Mouse (Mus musculus): ENCODE measurements around the gene Epha1. TPM values are rescaled to one million over a fixed set of nuclear protein-coding genes. Genes with fewer than 3 reads are reported as not detected.

Gene Epha1
- polyA plus RNA-seq, 1 experiment from 2014 or later, result 2.6 TPM

DNA sequence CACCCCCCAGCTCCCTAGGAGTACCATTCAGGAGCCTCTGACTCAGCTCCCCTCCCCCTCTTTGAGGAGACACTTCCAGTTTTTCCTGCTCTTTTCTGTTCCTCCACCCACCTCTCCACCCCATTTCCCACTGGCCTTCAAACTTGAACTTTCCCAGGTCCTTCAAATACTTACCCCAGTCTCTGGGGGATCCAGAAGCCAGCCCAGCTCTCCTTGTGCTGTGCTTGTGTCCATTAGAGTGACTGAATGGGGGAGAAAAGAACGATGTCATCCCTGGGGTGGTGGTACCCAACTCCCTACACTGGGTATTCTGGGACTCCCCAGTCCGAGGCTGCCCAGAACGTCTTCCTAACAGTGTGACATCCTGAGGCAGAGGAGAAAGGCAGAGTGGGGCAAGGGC lies 1.1 kb downstream of the Epha1 start:
- 16% methylated on average over 3 of the region's 3 CpGs for WGBS (ENCODE audit: insufficient replicate concordance)
- H3K27ac ChIP-seq, result no peak overlapping the region
- H3K27me3 ChIP-seq (replicated peaks), result peaks cover 14% of the 10 kb centered on the region; the same call in 1 of the 2 replicates
- H3K4me1 ChIP-seq, result peaks cover 19% of the 10 kb centered on the region
- no peaks in the 10 kb centered on the region for H3K36me3 ChIP-seq
- peak overlapping the region; percentile 83 for H3K4me2 ChIP-seq
- no peak; the same call in 1 of the 2 replicates for ATAC-seq
- no peaks in the 10 kb centered on the region for H3K9me3 ChIP-seq (replicated peaks)
- H3K9ac ChIP-seq, result no peak overlapping the region
- H3K4me3 ChIP-seq, result no peak overlapping the region

DNA sequence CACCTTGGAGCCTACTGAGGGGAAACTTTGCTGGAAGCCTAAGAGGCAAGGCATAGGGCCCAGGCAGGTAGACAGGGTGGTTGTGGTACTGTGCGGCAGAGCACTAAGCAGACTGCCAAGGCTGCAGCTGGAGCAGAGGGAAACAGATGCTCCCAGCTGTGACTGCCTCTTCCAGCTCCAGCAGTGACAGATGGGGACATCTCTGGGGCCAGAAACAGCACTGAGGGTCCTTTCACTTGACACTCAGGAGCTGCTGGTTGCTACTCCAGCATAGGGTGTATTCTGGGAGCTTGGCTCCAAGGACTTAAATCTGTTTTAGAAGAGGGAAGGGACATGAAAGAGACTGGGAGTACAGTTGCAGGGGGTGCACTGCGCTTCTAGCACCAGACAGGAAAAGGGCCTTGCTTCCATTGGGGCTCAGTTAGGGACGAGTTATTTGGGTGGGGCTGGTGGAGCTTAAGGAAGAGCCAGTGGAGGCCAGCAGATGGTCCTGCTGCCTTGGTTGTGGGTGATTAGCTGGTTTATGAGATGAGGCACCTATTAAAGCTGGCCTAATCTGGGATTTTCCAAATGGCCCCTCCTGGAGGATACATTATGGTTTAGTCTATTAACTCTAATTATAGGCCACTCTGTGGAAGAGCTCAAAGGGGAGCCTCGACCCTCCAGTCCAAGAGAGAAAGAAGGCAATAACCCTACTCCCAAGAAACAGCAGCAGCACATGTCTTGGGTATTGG lies 2.3 kb downstream of the Epha1 start:
- WGBS (ENCODE audit: insufficient replicate concordance), result 65% methylated on average over 4 of the region's 4 CpGs
- peaks cover 14% of the 10 kb centered on the region for H3K4me1 ChIP-seq

DNA sequence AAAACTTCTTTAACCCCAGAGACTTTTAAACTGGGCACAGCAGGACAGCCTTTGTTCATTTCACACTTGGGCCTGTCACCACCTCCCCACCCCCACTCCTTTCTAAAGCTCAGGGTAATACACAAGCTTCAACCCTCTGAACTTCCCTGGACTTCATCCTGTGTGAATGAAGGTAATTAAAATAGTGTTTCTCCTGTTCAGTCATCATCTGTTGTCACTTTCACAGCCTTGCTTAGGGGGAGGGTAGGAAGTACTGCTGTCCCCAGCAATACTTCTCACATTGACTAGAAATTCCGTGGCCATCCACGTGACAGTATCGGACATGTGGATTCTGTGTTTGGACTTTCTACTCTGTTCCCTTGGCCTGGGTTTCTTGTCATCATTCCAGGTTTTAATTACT lies 3.2 kb downstream of the Epha1 start:
- Histone ChIP-seq H3K9ac (no peak overlapping the region), H3K27me3 (replicated peaks) (peaks cover 14% of the 10 kb centered on the region; the same call in 1 of the 2 replicates), H3K4me1 (peaks cover 14% of the 10 kb centered on the region), H3K27ac (no peak overlapping the region), H3K36me3 (no peaks in the 10 kb centered on the region), H3K9me3 (replicated peaks) (no peaks in the 10 kb centered on the region), H3K4me2 (no peak overlapping the region), H3K4me3 (no peak overlapping the region)
- ATAC-seq, result no peak
- 58% methylated on average over 3 of the region's 3 CpGs for WGBS (ENCODE audit: insufficient replicate concordance)

More for the DNA sequence above, 2.3 kb downstream of the Epha1 start:
- H3K27ac ChIP-seq, result no peak overlapping the region
- no peaks in the 10 kb centered on the region for H3K36me3 ChIP-seq
- H3K9ac ChIP-seq, result no peak overlapping the region
- ATAC-seq, result no peak
- H3K4me3 ChIP-seq, result no peak overlapping the region
- no peaks in the 10 kb centered on the region for H3K9me3 ChIP-seq (replicated peaks)
- peaks cover 14% of the 10 kb centered on the region; the same call in 1 of the 2 replicates for H3K27me3 ChIP-seq (replicated peaks)
- no peak overlapping the region for H3K4me2 ChIP-seq

DNA sequence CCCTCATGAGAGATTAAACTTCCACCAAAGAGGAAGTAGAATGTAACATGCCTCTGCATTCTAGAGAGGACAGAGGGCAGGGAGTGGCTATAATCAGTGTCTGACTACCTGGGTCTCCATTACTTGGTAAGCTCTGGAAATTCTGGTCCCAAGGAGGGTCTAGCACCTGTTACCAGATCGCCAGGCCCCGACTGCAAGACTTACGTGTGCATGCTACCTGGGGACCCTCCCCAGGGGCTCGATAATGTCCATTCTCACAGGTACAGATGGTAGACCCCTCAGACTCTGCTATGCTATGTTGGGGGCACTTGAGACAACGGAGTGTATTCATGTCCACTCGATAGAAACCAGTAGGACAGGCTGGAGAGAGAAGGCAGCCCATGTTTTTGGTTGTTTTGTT lies 7.9 kb downstream of the Epha1 start:
- no peak overlapping the region for H3K9ac ChIP-seq
- H3K9me3 ChIP-seq (replicated peaks), result no peaks in the 10 kb centered on the region

DNA sequence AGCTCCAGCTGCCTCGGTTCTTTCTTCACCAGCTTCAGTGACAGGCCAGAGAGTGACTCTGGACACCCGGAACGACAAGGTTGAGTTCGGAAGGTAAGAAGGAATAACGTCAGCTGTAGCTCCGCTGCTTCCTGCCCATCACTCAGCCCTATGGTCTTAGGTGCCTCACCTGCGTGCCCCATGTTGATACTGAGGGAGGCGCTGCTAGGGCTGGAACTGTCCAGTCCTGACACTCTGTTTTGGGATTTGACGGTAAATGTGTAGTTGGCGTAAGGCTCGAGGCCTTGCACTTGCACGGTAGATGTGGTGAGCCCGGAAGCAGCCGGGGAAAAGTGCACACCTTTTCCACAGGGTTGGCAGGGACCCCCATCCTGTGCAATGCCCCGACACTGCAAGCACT lies 8.5 kb downstream of the Epha1 start:
- WGBS (ENCODE audit: insufficient replicate concordance), result 80% methylated on average over 15 of the region's 15 CpGs
- H3K27ac ChIP-seq, result no peak overlapping the region
- H3K27me3 ChIP-seq (replicated peaks), result no peaks in the 10 kb centered on the region
- H3K4me3 ChIP-seq, result no peak overlapping the region
- ATAC-seq, result no peak
- H3K9ac ChIP-seq, result no peak overlapping the region
- no peak overlapping the region for H3K4me2 ChIP-seq
- H3K9me3 ChIP-seq (replicated peaks), result no peaks in the 10 kb centered on the region
- peaks cover 9% of the 10 kb centered on the region; the same call in 1 of the 2 replicates for H3K4me1 ChIP-seq
- peaks cover 11% of the 10 kb centered on the region; the same call in 1 of the 2 replicates for H3K36me3 ChIP-seq

More for the DNA sequence above, 7.9 kb downstream of the Epha1 start:
- WGBS (ENCODE audit: insufficient replicate concordance), result 64% methylated on average over 6 of the region's 6 CpGs
- H3K4me3 ChIP-seq, result no peak overlapping the region
- peaks cover 9% of the 10 kb centered on the region; the same call in 1 of the 2 replicates for H3K4me1 ChIP-seq
- H3K27ac ChIP-seq, result no peak overlapping the region
- no peak for ATAC-seq
- H3K27me3 ChIP-seq (replicated peaks), result no peaks in the 10 kb centered on the region
- H3K36me3 ChIP-seq, result peaks cover 5% of the 10 kb centered on the region; the same call in 1 of the 2 replicates
- H3K4me2 ChIP-seq, result no peak overlapping the region

DNA sequence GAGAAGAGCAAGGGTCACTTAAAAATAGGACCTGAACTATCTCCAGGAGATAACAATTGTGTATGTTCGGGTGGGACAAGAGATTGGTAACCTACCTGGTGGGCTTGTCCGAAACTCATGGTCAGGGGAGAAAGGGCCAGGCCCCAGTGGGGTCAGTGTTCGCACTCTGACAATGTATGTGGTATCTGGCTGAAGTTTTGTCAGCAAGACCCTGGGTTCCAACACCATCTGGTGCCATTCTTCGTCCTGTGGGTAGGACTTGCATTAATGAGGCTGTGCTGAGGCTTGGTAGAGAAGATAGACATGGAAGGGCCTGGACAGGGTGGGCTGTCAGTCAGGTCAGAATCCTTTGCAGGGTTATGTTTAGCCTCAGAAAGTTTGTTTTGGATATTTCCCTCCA lies 9.0 kb downstream of the Epha1 start:
- no peaks in the 10 kb centered on the region for H3K9me3 ChIP-seq (replicated peaks)
- no peak overlapping the region for H3K27ac ChIP-seq
- ATAC-seq, result no peak
- WGBS (ENCODE audit: insufficient replicate concordance), result 69% methylated on average over 4 of the region's 4 CpGs
- H3K4me3 ChIP-seq, result no peak overlapping the region
- H3K36me3 ChIP-seq, result peaks cover 16% of the 10 kb centered on the region
- H3K9ac ChIP-seq, result no peak overlapping the region
- no peaks in the 10 kb centered on the region for H3K27me3 ChIP-seq (replicated peaks)
- no peak overlapping the region for H3K4me2 ChIP-seq
- H3K4me1 ChIP-seq, result peaks cover 9% of the 10 kb centered on the region; the same call in 1 of the 2 replicates

DNA sequence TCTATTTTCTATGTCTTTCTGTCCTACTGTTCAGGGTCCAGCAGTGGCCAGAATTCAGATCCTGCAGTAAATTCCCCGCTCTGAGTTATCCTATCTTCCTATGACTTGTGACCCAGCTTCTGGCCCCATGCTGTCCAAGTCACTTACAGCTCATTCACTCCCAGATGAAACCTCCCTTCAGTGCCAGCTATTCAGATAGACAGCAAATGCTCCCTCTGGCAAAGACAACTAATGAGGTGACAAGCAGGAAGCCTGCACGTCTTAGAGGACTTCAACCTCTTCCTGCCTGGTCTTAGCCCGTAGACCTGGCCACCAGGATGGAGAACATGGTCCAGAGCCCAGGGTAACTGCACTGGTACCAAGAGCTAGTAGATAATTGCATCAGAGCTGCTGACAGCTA lies 10.1 kb downstream of the Epha1 start:
- H3K27ac ChIP-seq, result no peak overlapping the region
- no peak overlapping the region for H3K4me2 ChIP-seq
- H3K27me3 ChIP-seq (replicated peaks), result no peaks in the 10 kb centered on the region
- no peaks in the 10 kb centered on the region for H3K9me3 ChIP-seq (replicated peaks)
- H3K36me3 ChIP-seq, result peaks cover 27% of the 10 kb centered on the region
- no peak overlapping the region for H3K9ac ChIP-seq
- peaks cover 9% of the 10 kb centered on the region; the same call in 1 of the 2 replicates for H3K4me1 ChIP-seq
- 34% methylated on average over 3 of the region's 3 CpGs for WGBS (ENCODE audit: insufficient replicate concordance)
- no peak for ATAC-seq
- H3K4me3 ChIP-seq, result no peak overlapping the region

DNA sequence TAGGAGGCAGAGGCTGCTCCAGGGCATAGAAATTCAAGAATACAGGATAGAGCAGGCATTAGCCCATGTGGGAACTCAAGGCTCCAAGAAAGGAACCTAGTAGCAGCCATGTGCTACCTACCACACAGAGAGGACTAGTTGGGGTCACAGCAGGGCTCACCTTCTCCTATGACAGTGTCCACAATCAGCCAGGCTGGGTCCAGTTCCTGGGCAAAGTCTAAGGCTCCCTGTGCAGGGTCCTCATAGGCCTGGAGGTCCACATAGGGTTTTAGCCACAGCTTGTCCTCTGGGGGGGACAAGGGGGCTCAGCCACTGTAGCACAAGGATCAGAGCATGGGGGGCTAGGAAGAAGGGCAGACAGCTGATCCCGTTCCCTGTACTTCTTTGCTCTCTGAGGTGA lies 10.6 kb downstream of the Epha1 start:
- no peaks in the 10 kb centered on the region for H3K9me3 ChIP-seq (replicated peaks)
- peaks cover 32% of the 10 kb centered on the region for H3K36me3 ChIP-seq
- no peaks in the 10 kb centered on the region for H3K27me3 ChIP-seq (replicated peaks)
- no peak overlapping the region for H3K27ac ChIP-seq
- 0 out of 2 replicates have a peak, but pooled peaks have one; percentile 19 for ATAC-seq
- peaks cover 9% of the 10 kb centered on the region; the same call in 1 of the 2 replicates for H3K4me1 ChIP-seq
- H3K4me2 ChIP-seq, result no peak overlapping the region
- no peak overlapping the region for H3K9ac ChIP-seq
- no peak overlapping the region for H3K4me3 ChIP-seq
- WGBS (ENCODE audit: insufficient replicate concordance), result 74% methylated on average over 1 of the region's 1 CpGs

DNA sequence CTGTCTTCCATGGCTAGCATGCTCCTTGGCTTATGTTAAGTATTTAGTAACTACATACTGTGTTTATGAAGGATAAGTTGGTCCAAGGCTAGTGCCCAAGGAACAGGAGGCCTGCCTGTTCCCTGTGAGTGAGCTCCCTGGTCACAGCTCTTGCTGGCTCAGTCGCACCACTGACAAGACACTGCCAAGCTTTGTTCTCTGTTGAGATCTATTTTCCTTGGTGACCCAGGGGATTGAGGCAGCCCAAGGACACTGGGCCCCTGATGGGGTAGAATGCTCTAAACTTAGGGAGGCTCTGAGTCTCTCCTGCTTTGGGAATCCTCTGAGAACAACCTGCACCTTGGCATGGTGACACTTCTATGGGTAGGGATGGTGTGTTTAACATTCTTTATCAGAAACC lies 11.0 kb downstream of the Epha1 start:
- H3K36me3 ChIP-seq, result peaks cover 36% of the 10 kb centered on the region
- WGBS (ENCODE audit: insufficient replicate concordance), result 65% methylated on average over 1 of the region's 1 CpGs
- no peak overlapping the region for H3K27ac ChIP-seq
- H3K27me3 ChIP-seq (replicated peaks), result no peaks in the 10 kb centered on the region
- H3K9ac ChIP-seq, result no peak overlapping the region
- ATAC-seq, result no peak
- no peaks in the 10 kb centered on the region for H3K9me3 ChIP-seq (replicated peaks)
- peaks cover 9% of the 10 kb centered on the region; the same call in 1 of the 2 replicates for H3K4me1 ChIP-seq
- H3K4me3 ChIP-seq, result no peak overlapping the region
- H3K4me2 ChIP-seq, result no peak overlapping the region

DNA sequence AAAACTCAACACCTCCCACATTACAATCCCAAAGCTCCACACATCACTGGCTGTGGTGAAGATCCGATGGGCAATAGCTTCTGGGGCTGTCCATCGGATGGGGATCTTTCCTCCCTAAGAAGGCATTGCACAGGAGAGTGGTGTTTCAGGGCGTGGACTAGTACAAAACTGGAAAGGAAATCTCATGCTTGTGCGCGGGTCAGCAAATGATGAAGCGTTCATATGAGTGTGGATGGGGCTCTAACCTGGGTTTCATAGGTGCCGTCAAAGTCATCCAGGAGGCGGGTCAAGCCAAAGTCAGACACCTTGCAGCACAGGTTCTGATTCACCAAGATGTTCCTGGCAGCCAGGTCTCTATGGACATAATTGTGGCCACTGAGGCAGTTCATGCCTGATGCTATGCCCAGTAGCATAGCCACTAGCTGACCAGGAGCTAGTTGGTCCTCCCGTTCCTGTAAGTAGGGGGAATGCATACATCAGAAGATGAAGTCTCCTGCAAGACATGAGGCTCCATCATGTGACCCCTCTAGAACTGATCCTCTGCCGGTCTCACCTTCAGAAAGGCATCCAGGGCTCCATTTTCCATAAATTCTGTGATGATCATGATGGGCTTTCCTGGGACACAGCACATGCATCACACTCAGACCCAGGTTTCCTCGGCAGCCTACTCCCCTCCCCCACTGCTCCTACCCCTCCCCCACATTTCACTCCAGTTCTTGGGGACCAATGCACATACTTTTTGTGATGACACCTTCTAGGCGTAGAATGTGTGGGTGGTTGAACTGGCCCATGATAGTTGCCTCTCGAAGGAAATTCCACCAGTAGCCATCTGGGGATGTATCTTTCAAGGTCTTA lies 11.8 kb downstream of the Epha1 start:
- no peak overlapping the region for H3K4me3 ChIP-seq
- no peak for ATAC-seq
- H3K4me1 ChIP-seq, result peaks cover 9% of the 10 kb centered on the region; the same call in 1 of the 2 replicates
- no peak overlapping the region for H3K4me2 ChIP-seq
- H3K9ac ChIP-seq, result no peak overlapping the region
- no peaks in the 10 kb centered on the region for H3K9me3 ChIP-seq (replicated peaks)
- no peak overlapping the region for H3K27ac ChIP-seq
- WGBS (ENCODE audit: insufficient replicate concordance), result 74% methylated on average over 13 of the region's 13 CpGs
- peaks cover 44% of the 10 kb centered on the region for H3K36me3 ChIP-seq
- H3K27me3 ChIP-seq (replicated peaks), result no peaks in the 10 kb centered on the region

DNA sequence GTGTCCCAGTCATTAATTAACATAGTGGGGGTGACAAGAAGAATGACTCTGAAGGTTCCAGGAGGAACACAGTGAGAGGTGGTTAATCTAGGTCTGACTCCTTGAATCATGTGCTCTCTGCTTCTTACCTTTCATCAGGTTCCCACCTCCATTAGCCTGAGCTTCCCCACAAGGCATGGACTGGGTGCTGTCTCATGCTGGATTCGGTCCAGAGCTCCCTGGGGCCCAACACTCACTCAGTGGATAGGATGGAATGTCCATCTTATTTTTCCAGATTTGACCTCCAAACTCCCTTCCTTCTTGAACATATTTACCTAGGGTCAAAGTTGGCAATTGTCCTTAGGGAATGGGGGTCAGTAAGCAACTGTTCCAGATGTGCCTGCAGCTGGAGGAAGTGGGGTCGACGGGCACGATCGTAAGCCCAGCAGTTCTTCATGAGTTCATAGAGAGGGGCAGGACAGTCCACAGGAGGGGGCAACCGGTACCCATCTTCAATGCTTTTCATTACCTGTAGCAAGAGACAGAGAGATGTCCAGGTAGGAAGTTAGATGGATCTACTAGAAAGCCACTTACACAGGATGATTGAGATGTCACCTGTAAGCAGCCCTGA lies 12.7 kb downstream of the Epha1 start:
- no peak for ATAC-seq
- 74% methylated on average over 6 of the region's 6 CpGs for WGBS (ENCODE audit: insufficient replicate concordance)
- Histone ChIP-seq H3K9me3 (replicated peaks) (no peaks in the 10 kb centered on the region), H3K27ac (no peak overlapping the region), H3K4me3 (no peak overlapping the region), H3K9ac (no peak overlapping the region), H3K4me1 (peaks cover 9% of the 10 kb centered on the region; the same call in 1 of the 2 replicates), H3K27me3 (replicated peaks) (no peaks in the 10 kb centered on the region), H3K36me3 (peaks cover 54% of the 10 kb centered on the region), H3K4me2 (no peak overlapping the region)

Measured in liver, embryonic 12.5 days (tissue).